Mouse (Mus musculus) G1E (cell line): Measurements from ENCODE around the gene Tmtc2. TPM values are rescaled to one million over a fixed set of nuclear protein-coding genes. Genes with fewer than 3 reads are reported as not detected.
A peak's percentile ranks its signal among the peaks of the same experiment; 100 is the strongest.

Experiments
- ATAC-seq: 2 replicates; pipeline ENCODE4 v1.8.0; 2016; ENCODE audit warnings: mild to moderate bottlenecking; ENCODE audit not compliant: insufficient number of reproducible peaks, poor library complexity, low FRiP score, severe bottlenecking; ENCODE audit errors: extremely low read depth
- DNase-seq: peaks from one replicate; pipeline ENCODE4 v3.0.0; 2012; ENCODE audit warnings: low spot score
- H3K27me3 ChIP-seq: 2 replicates; pipeline ENCODE4 v1.6.1; 2012; ENCODE audit warnings: mild to moderate bottlenecking, low read length, inconsistent platforms; ENCODE audit not compliant: insufficient read depth
- H3K36me3 ChIP-seq: replicated peaks from 2 replicates; pipeline ENCODE3; 2012; ENCODE audit warnings: mild to moderate bottlenecking, inconsistent platforms
- H3K4me1 ChIP-seq: 2 replicates; pipeline ENCODE4 v1.6.1; 2012; ENCODE audit warnings: low read depth, low read length, inconsistent platforms, mixed read lengths; ENCODE audit not compliant: insufficient read depth
- H3K4me3 ChIP-seq: 2 replicates; pipeline ENCODE4 v1.5.1; 2012; ENCODE audit warnings: low read depth, mild to moderate bottlenecking, inconsistent platforms, low read length, moderate library complexity, mixed read lengths
- H3K9me3 ChIP-seq: replicated peaks from 2 replicates; pipeline ENCODE4 v1.6.1; 2012; ENCODE audit warnings: inconsistent platforms
- CTCF ChIP-seq: IDR thresholded peaks from 2 replicates; pipeline ENCODE4 v1.5.1; 2012; ENCODE audit warnings: low read depth, low read length, inconsistent platforms, mixed read lengths
- GATA1 ChIP-seq: IDR thresholded peaks from 2 replicates; pipeline ENCODE4 v1.6.1; 2012; ENCODE audit warnings: borderline replicate concordance, low read length, inconsistent platforms, mixed read lengths
- GATA2 ChIP-seq: IDR thresholded peaks from 2 replicates; pipeline ENCODE4 v1.6.1; 2012; ENCODE audit warnings: low read depth, low read length, inconsistent platforms, borderline replicate concordance
- POLR2AphosphoS5 ChIP-seq: IDR thresholded peaks from 2 replicates; pipeline ENCODE4 v1.6.1; 2012; ENCODE audit warnings: low read depth, low read length, inconsistent platforms; ENCODE audit not compliant: insufficient replicate concordance
- TAL1 ChIP-seq: conservative IDR thresholded peaks from 2 replicates; pipeline ENCODE4 v1.6.1; 2012; ENCODE audit warnings: low read depth, low read length, inconsistent platforms, mixed read lengths
- polyA plus RNA-seq: library from polyadenylated mRNA; stranded (reverse); fragments of >175 nt; gene quantifications from 2 replicates; pipeline ENCODE4 v1.2.3, GENCODE M21; 2012
- total RNA-seq, 2 experiments: library from RNA; stranded (forward) in 1 of 2; stranded (reverse) in 1 of 2; fragments of 200-1000 nt in 1 of 2; fragments of >200 nt in 1 of 2; fragmentation: Nextera tagmentation in 1 of 2; gene quantifications; 2 replicates each; pipeline ENCODE4 v1.2.3; 2014 to 2017

The Tmtc2 gene
- total and polyA plus RNA-seq, 3 experiments: 0.86 to 14.4 (median 5.3) TPM

DNA sequence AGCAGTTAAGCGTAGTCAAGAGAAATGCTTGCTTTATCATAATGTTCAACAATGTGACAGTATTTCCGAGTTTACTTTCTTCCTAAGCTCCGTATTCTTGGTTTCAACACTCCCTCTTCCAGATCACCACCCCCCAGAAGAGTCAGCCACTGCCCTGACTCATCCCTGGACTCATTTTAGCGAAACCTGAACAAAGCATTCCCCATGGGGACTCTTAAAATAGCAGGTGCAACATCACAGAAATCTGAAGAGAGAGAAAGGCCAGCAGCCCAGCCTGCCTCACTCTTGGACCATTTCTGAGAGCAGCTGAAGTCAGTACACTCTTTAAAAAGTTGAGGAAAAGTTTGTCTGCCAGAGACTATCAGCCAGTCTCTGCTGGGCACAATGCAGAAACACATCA lies 2.4 kb downstream of the Tmtc2 start:
- Histone ChIP-seq H3K4me3 (no peak overlapping the region), H3K9me3 (no peaks in the 10 kb centered on the region), H3K36me3 (peaks cover 6% of the 10 kb centered on the region), H3K27me3 (no peaks in the 10 kb centered on the region), H3K4me1 (peaks cover 71% of the 10 kb centered on the region)
- ATAC-seq: no peak
- DNase-seq: no peak
- TF ChIP-seq CTCF (no peak), GATA1 (no peak), POLR2AphosphoS5 (no peak), GATA2 (no peak), TAL1 (no peak)

DNA sequence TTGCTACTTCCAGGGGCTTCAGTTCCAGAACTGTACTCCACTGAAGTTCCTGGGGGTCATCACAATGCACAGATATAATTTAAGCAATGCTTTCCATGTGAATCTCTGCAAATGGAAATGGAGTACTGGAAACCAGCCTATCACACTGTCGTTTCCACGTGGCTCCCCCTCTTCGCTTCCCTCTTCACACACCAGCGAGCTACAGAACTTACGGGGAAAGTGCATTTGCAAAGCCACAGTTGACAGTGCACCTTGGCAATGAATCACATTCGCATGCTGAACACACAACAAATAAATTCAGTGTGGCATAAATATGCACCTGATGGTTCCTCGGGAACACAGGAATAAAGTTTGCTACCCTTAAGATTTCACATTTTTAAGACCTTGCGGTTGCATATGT lies 3.2 kb downstream of the Tmtc2 start:
- no peaks in the 10 kb centered on the region for H3K9me3 ChIP-seq
- H3K27me3 ChIP-seq: no peaks in the 10 kb centered on the region
- peaks cover 75% of the 10 kb centered on the region for H3K4me1 ChIP-seq
- no peak overlapping the region for H3K4me3 ChIP-seq
- no peak for DNase-seq
- TF ChIP-seq GATA1 (no peak), POLR2AphosphoS5 (no peak), CTCF (no peak), TAL1 (no peak), GATA2 (no peak)
- ATAC-seq: no peak
- peaks cover 6% of the 10 kb centered on the region for H3K36me3 ChIP-seq

- no peak for TF ChIP-seq GATA1
- TF ChIP-seq TAL1: peak; percentile 85
- no peaks in the 10 kb centered on the region for H3K27me3 ChIP-seq
- peaks cover 66% of the 10 kb centered on the region for H3K4me1 ChIP-seq
- H3K36me3 ChIP-seq: peaks cover 8% of the 10 kb centered on the region
- DNase-seq (peak; percentile 20), ATAC-seq (peak; percentile 74)
- peak overlapping the region; percentile 56; the same call in 1 of the 2 replicates for H3K4me3 ChIP-seq
- H3K9me3 ChIP-seq: no peaks in the 10 kb centered on the region
Observed at GRCm38 (mm10) chr10:105569573-105569972, 4.7 kb downstream of the Tmtc2 start.

GRCm38 (mm10) chr10:105567825-105568531 lies 6.3 kb downstream of the Tmtc2 start:
- TF ChIP-seq GATA1: no peak
- TF ChIP-seq TAL1: no peak
- no peak for TF ChIP-seq GATA2
- no peak for TF ChIP-seq CTCF
- TF ChIP-seq POLR2AphosphoS5: no peak
- H3K36me3 ChIP-seq: peaks cover 8% of the 10 kb centered on the region
- no peaks in the 10 kb centered on the region for H3K9me3 ChIP-seq
- H3K4me1 ChIP-seq: peaks cover 59% of the 10 kb centered on the region
- no peak for DNase-seq
- no peak overlapping the region for H3K4me3 ChIP-seq
- H3K27me3 ChIP-seq: no peaks in the 10 kb centered on the region
- ATAC-seq: no peak

- Histone ChIP-seq H3K27me3 (no peaks in the 10 kb centered on the region), H3K9me3 (no peaks in the 10 kb centered on the region), H3K4me3 (no peak overlapping the region), H3K4me1 (peaks cover 7% of the 10 kb centered on the region; the same call in 1 of the 2 replicates), H3K36me3 (peaks cover 4% of the 10 kb centered on the region)
- no peak for ATAC-seq
- no peak for DNase-seq
- TF ChIP-seq GATA2 (no peak), GATA1 (no peak), POLR2AphosphoS5 (no peak), CTCF (no peak), TAL1 (no peak)
Observed at GRCm38 (mm10) chr10:105561548-105561947, 12.7 kb downstream of the Tmtc2 start.

- ATAC-seq (no peak), DNase-seq (no peak)
- Histone ChIP-seq H3K36me3 (peaks cover 2% of the 10 kb centered on the region), H3K9me3 (no peaks in the 10 kb centered on the region), H3K27me3 (no peaks in the 10 kb centered on the region), H3K4me1 (peaks cover 6% of the 10 kb centered on the region; the same call in 1 of the 2 replicates), H3K4me3 (no peak overlapping the region)
- TF ChIP-seq TAL1: no peak
Observed at GRCm38 (mm10) chr10:105557581-105557980, 16.7 kb downstream of the Tmtc2 start.
